Mouse (Mus musculus): ENCODE measurements around the gene Fstl4.

DNA sequence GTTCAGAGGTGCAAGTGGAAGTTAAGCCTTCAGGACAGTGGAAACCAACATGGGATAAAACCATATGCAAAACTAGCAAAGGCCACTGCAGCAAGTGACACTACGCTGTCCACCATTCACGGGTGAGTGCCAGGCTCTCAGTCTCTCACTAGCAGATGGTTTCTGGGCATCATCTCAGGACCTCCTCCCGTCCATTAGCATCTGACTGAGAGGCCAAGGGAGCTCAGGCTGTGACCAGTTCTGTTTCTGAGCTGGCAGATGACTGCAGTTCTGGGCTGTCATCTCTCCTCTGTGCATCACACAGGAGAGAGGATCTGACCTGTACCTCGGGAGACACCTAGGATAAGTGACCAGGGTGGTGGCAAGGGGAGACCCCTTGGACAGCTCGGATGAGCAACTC is 249.5 kb downstream of the Fstl4 start:
- TF ChIP-seq CHD2 (IDR thresholded peaks at IDR 0.05; ENCODE audit: low read depth, low read length) (no peak), HCFC1 (IDR thresholded peaks at IDR 0.05; ENCODE audit: borderline replicate concordance, insufficient read depth, low read length) (no peak)

Data from ES-E14 (cell line).